Mouse (Mus musculus): ENCODE measurements at regions not wholly inside any gene's neighbourhood (a gene's known extent, or its start where the extent isn't known, plus 50 kb on each side); places are given as distances from the start of the nearest gene placed in this dataset.

DNA sequence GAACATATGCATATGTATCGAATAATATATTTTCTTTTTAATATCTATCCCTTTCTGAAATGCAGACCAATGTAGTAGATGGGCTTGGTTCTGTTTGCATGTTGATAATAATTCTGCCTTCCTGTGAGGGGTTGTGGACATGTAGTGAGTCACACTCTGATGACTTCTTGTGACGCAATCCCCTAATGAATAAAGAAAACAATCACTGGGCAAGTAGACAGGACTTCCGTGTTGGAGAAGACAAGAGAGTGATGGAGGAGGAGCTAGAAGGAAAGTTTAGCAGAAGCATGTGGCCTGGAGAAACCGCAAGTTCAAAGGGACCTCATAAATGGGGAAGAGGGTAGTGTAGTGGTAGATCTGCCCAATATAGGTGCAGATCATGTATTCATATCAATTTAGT, 320.6 kb downstream of the Cdh19 start:
- DNase-seq: peak; percentile 30

All from heart, adult 11 months (tissue).